Comparison of ENCODE assay signal across 8 mouse cellular contexts in genomic region chr11:108980530-108980929, GRCm38 (mm10).
DNase-seq lines count a peak whose midpoint lies in the region; ATAC-seq and TF ChIP-seq lines count a peak whose summit lies in the region.

No protein-coding gene starts in this region.

- no peaks in the 10 kb centered on the region for H3K27me3 ChIP-seq in forebrain, embryonic 16.5 days (replicated peaks; ENCODE audit: control insufficient read depth, insufficient read depth, low read length)

- WGBS in forebrain, embryonic 16.5 days = 71% methylated on average over 12 of the region's 12 CpGs

- DNase-seq in cerebellum, adult 11 months = peak; percentile 6
- DNase-seq in brain, embryonic 14.5 days (ENCODE audit: low read depth) = peak; percentile 40
- DNase-seq in heart, postnatal 25 days (ENCODE audit: low spot score) = peak; percentile 18
- DNase-seq in left cerebral cortex, postnatal 4 days = peak; percentile 49
- DNase-seq in telencephalon, adult 2 months (ENCODE audit: low read depth, low spot score) = peak; percentile 89

- no peak for ATAC-seq in cerebellum, adult (ENCODE audit: insufficient number of reproducible peaks, low FRiP score, low TSS enrichment)
- no peak for ATAC-seq in forebrain, embryonic 16.5 days
- ATAC-seq in monocyte, adult 5-6 weeks (replicated peaks; ENCODE audit: insufficient number of reproducible peaks, low FRiP score, low TSS enrichment, poor library complexity, severe bottlenecking) = no peak

- H3K9ac ChIP-seq in forebrain, embryonic 16.5 days (replicated peaks; ENCODE audit: low read depth, low read length) = no peak overlapping the region

- intact Hi-C loops in heart, postnatal 25 days (cut with DNase I) = no loop called here
- intact Hi-C loops in left cerebral cortex, postnatal 4 days (cut with DNase I) = no loop called here

- TF ChIP-seq CTCF in brain, embryonic 14.5 days (IDR thresholded peaks at IDR 0.05; ENCODE audit: borderline replicate concordance, extremely low read depth, insufficient read depth, insufficient read length) = no peak

- H3K4me2 ChIP-seq in forebrain, embryonic 16.5 days (ENCODE audit: low read length) = no peak overlapping the region

- no peak for TF ChIP-seq POLR2A in brain, embryonic 14.5 days (IDR thresholded peaks at IDR 0.05; ENCODE audit: borderline replicate concordance, extremely low read depth, insufficient read depth, insufficient read length, poor library complexity, severe bottlenecking)

- no peak overlapping the region for H3K4me3 ChIP-seq in forebrain, embryonic 16.5 days (replicated peaks; ENCODE audit: low read length)

- no peaks in the 10 kb centered on the region for H3K9me3 ChIP-seq in forebrain, embryonic 16.5 days (ENCODE audit: control insufficient read depth, low read length)

- H3K27ac ChIP-seq in forebrain, embryonic 16.5 days (ENCODE audit: low read length) = no peak overlapping the region

- H3K4me1 ChIP-seq in forebrain, embryonic 16.5 days (replicated peaks; ENCODE audit: control insufficient read depth, insufficient read depth, low read length) = no peaks in the 10 kb centered on the region

- H3K36me3 ChIP-seq in forebrain, embryonic 16.5 days (ENCODE audit: control insufficient read depth, insufficient read depth) = no peaks in the 10 kb centered on the region

Comparison
In these comparisons a context has a peak if more than half of its experiments do, and no peak if none do; other contexts are left out.
1. DNase-seq: peak in every context shown above with its lines; median percentile 89 in telencephalon, adult 2 months; 49 in left cerebral cortex, postnatal 4 days; 40 in brain, embryonic 14.5 days; 18 in heart, postnatal 25 days; 6 in cerebellum, adult 11 months.